Mouse (Mus musculus): ENCODE data around the gene Tmem198b. TPM values are rescaled to one million over a fixed set of nuclear protein-coding genes. Genes with fewer than 3 reads are reported as not detected.

Gene Tmem198b
- polyA plus RNA-seq, 1 experiment from 2014 or later = 14.8 TPM

- DNase-seq (ENCODE audit: low spot score) (no peak), ATAC-seq (ENCODE audit: low FRiP score) (no peak)
- Histone ChIP-seq H3K4me1 (replicated peaks; ENCODE audit: control insufficient read depth, insufficient read depth, low read length) (no peaks in the 10 kb centered on the region), H3K27me3 (ENCODE audit: control insufficient read depth, insufficient read depth, low read length) (no peaks in the 10 kb centered on the region), H3K36me3 (replicated peaks; ENCODE audit: control insufficient read depth, insufficient read depth) (no peaks in the 10 kb centered on the region), H3K9me3 (ENCODE audit: control insufficient read depth, low read length) (no peaks in the 10 kb centered on the region), H3K9ac (no peak within 1 kb of the TSS), H3K4me2 (replicated peaks) (no peak within 1 kb of the TSS), H3K27ac (no peak within 1 kb of the TSS), H3K4me3 (replicated peaks; ENCODE audit: low read length) (no peak within 1 kb of the TSS)
- WGBS = 67% methylated on average over 7 of the region's 7 CpGs
Measured at GRCm38 (mm10) chr10:128790398-128791124, 13.6 kb downstream of the Tmem198b start, which contains the start of gene Mmp19. Mmp19 (plus strand) TSS chr10:128790910.

- no peaks in the 10 kb centered on the region for H3K36me3 ChIP-seq (replicated peaks; ENCODE audit: control insufficient read depth, insufficient read depth)
- H3K4me3 ChIP-seq (replicated peaks; ENCODE audit: low read length) = no peak overlapping the region
- H3K4me2 ChIP-seq (replicated peaks) = no peak overlapping the region
- peaks cover 17% of the 10 kb centered on the region for H3K9me3 ChIP-seq (ENCODE audit: control insufficient read depth, low read length)
- ATAC-seq (ENCODE audit: low FRiP score) = no peak
- no peaks in the 10 kb centered on the region for H3K4me1 ChIP-seq (replicated peaks; ENCODE audit: control insufficient read depth, insufficient read depth, low read length)
- H3K27ac ChIP-seq = no peak overlapping the region
- H3K9ac ChIP-seq = no peak overlapping the region
- no peak for DNase-seq (ENCODE audit: low spot score)
- WGBS = 100% methylated on average over 1 of the region's 1 CpGs
- H3K27me3 ChIP-seq (ENCODE audit: control insufficient read depth, insufficient read depth, low read length) = no peaks in the 10 kb centered on the region
Measured at GRCm38 (mm10) chr10:128780200-128780599, 24.0 kb downstream of the Tmem198b start.

DNA sequence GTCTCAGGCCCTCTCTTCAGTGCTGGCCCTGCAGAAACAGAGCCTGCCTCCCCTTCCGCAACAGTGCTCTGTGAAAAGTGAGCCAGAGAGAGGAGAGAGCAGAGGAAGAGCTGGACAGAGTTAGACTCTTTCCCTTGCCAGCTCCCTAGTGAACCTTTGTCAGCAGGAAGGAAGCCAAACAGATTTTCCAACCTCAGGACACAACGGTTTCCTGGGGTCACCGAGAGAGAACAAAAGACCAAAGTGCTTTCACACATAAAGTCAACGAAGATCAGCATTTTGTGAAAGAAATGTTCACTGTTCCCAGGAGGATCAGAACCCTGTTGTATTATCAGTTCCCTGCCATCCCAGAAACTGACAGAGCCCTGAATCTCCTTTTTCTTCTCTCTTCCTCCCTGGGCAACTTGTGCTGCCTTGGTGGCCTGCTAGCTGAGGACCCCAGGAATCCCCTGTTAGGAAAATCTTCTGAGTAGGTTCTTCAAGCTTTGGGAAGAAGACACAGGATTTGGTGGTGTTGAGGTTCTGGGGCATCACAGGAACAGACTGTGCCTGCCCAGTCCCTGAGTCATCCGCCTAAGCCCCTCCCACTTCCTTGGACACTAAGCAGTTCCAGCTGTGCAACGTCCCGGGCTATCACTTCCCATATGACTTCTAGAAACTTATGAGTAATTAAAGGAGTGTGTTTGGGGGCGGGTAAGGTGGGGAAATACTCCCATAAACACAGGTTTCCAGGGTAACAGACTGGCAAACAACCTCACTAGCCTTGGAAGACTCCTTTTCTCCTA lies 25.0 kb downstream of the Tmem198b start:
- peak overlapping the region; percentile 38; the same call in 1 of the 2 replicates for H3K27ac ChIP-seq
- no peak for DNase-seq (ENCODE audit: low spot score)

DNA sequence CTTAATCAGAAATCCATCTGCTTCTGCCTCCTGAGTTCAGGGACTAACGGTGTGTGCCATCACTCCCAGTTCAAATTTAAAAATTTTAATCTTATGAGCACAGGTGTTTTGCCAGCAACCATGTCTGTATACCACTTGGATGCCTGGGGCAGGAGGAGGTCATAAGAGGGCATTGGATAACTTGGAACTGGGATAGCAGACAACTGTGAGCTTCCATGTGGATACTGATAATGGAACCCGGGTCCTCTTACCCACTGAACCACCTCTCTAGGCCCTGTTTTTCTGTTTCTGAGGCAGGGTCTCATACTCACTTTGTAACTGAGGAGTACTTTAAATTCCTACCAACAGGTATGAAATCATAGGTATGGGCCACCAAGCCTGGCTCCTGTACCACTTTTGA lies 25.7 kb downstream of the Tmem198b start:
- Histone ChIP-seq H3K4me3 (replicated peaks; ENCODE audit: low read length) (no peak overlapping the region), H3K27ac (no peak overlapping the region), H3K36me3 (replicated peaks; ENCODE audit: control insufficient read depth, insufficient read depth) (no peaks in the 10 kb centered on the region), H3K4me1 (replicated peaks; ENCODE audit: control insufficient read depth, insufficient read depth, low read length) (no peaks in the 10 kb centered on the region), H3K4me2 (replicated peaks) (no peak overlapping the region), H3K9me3 (ENCODE audit: control insufficient read depth, low read length) (peaks cover 3% of the 10 kb centered on the region; the same call in 1 of the 2 replicates), H3K27me3 (ENCODE audit: control insufficient read depth, insufficient read depth, low read length) (no peaks in the 10 kb centered on the region), H3K9ac (no peak overlapping the region)
- no peak for DNase-seq (ENCODE audit: low spot score)
- no peak for ATAC-seq (ENCODE audit: low FRiP score)
- WGBS = 90% methylated on average over 2 of the region's 2 CpGs

More for the DNA sequence above, 25.0 kb downstream of the Tmem198b start:
- Histone ChIP-seq H3K9ac (no peak overlapping the region), H3K4me1 (replicated peaks; ENCODE audit: control insufficient read depth, insufficient read depth, low read length) (no peaks in the 10 kb centered on the region), H3K4me3 (replicated peaks; ENCODE audit: low read length) (no peak overlapping the region), H3K36me3 (replicated peaks; ENCODE audit: control insufficient read depth, insufficient read depth) (no peaks in the 10 kb centered on the region), H3K9me3 (ENCODE audit: control insufficient read depth, low read length) (peaks cover 10% of the 10 kb centered on the region), H3K27me3 (ENCODE audit: control insufficient read depth, insufficient read depth, low read length) (no peaks in the 10 kb centered on the region), H3K4me2 (replicated peaks) (no peak overlapping the region)
- no peak for ATAC-seq (ENCODE audit: low FRiP score)
- 38% methylated on average over 8 of the region's 8 CpGs for WGBS

DNA sequence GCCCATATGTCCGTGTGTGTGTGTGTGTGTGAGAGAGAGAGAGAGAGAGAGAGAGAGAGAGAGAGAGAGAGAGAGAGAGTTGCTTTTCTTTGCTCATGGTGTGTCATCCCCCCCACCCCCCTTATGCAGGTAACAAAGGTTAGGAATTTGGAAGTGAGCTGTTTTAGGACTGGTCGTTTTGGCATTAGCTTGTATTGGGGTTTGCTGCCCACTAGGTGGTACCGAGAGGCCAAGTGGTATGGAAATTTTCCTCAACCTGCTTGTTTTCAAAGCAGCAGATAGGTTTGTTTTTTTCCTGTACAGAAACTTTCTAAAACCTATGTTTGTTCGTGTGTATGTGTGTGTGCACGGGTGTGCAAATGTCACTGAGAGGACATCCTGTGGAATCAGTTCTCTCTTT lies 30.5 kb downstream of the Tmem198b start:
- DNase-seq (ENCODE audit: low spot score) (no peak), ATAC-seq (ENCODE audit: low FRiP score) (no peak)
- Histone ChIP-seq H3K27me3 (ENCODE audit: control insufficient read depth, insufficient read depth, low read length) (no peaks in the 10 kb centered on the region), H3K9me3 (ENCODE audit: control insufficient read depth, low read length) (no peaks in the 10 kb centered on the region), H3K27ac (no peak overlapping the region), H3K4me1 (replicated peaks; ENCODE audit: control insufficient read depth, insufficient read depth, low read length) (no peaks in the 10 kb centered on the region), H3K9ac (no peak overlapping the region), H3K4me2 (replicated peaks) (no peak overlapping the region), H3K4me3 (replicated peaks; ENCODE audit: low read length) (no peak overlapping the region), H3K36me3 (replicated peaks; ENCODE audit: control insufficient read depth, insufficient read depth) (no peaks in the 10 kb centered on the region)
- WGBS = 36% methylated on average over 5 of the region's 5 CpGs

DNA sequence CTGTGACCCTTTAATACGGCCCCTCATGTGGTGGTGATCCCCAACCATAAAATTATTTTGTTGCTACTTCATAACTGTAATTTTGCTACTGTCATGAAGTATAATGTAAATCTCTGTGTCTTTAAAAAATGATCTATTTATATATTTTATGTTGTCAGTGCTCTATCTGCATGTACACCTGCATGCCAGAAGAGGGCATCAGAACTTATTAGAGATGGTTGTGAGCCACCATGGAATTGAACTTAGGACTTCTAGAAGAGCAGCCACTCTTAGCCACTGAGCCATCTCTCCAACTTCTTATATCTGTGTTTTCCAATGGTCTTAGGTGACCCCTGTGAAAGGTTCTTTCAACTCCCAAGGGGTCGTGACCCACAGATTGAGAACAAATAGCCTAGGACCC lies 31.3 kb downstream of the Tmem198b start:
- no peak overlapping the region for H3K4me2 ChIP-seq (replicated peaks)
- DNase-seq (ENCODE audit: low spot score) (no peak), ATAC-seq (ENCODE audit: low FRiP score) (no peak)
- no peak overlapping the region for H3K4me3 ChIP-seq (replicated peaks; ENCODE audit: low read length)
- no peak overlapping the region for H3K9ac ChIP-seq
- no peaks in the 10 kb centered on the region for H3K9me3 ChIP-seq (ENCODE audit: control insufficient read depth, low read length)
- no peaks in the 10 kb centered on the region for H3K27me3 ChIP-seq (ENCODE audit: control insufficient read depth, insufficient read depth, low read length)
- 88% methylated on average over 2 of the region's 2 CpGs for WGBS
- H3K4me1 ChIP-seq (replicated peaks; ENCODE audit: control insufficient read depth, insufficient read depth, low read length) = no peaks in the 10 kb centered on the region
- no peaks in the 10 kb centered on the region; the same call in 1 of the 2 replicates for H3K36me3 ChIP-seq (replicated peaks; ENCODE audit: control insufficient read depth, insufficient read depth)
- no peak overlapping the region for H3K27ac ChIP-seq

Other genes with a start within 250 kb of the Tmem198b start
- gene Pa2g4, start 238.4 kb downstream of the Tmem198b start, polyA plus RNA-seq (2014; fragmentation: Nextera tagmentation; extraction: Ambion mirVana) = 129 and 149 TPM in 2 replicates
- 1.5 and 1.8 TPM in 2 replicates for gene Erbb3, start 214.7 kb downstream of the Tmem198b start, polyA plus RNA-seq (2014; fragmentation: Nextera tagmentation; extraction: Ambion mirVana)
- 450 and 573 TPM in 2 replicates for gene Rps26, start 177.6 kb downstream of the Tmem198b start, polyA plus RNA-seq (2014; fragmentation: Nextera tagmentation; extraction: Ambion mirVana)
- 17.2 and 18.1 TPM in 2 replicates for gene Ikzf4, start 158.4 kb downstream of the Tmem198b start, polyA plus RNA-seq (2014; fragmentation: Nextera tagmentation; extraction: Ambion mirVana)
- gene Suox, start 130.3 kb downstream of the Tmem198b start, polyA plus RNA-seq (2014; fragmentation: Nextera tagmentation; extraction: Ambion mirVana) = 11.5 and 12.7 TPM in 2 replicates
- gene Rab5b, start 108.1 kb downstream of the Tmem198b start, polyA plus RNA-seq (2014; fragmentation: Nextera tagmentation; extraction: Ambion mirVana) = 95.6 and 109 TPM in 2 replicates
- gene Pmel, start 100.2 kb downstream of the Tmem198b start, polyA plus RNA-seq (2014; fragmentation: Nextera tagmentation; extraction: Ambion mirVana) = 0.79 and 0.85 TPM in 2 replicates
- gene Cdk2, start 99.3 kb downstream of the Tmem198b start, polyA plus RNA-seq (2014; fragmentation: Nextera tagmentation; extraction: Ambion mirVana) = 17.1 and 21.0 TPM in 2 replicates
- gene Dgka, start 59.5 kb downstream of the Tmem198b start, polyA plus RNA-seq (2014; fragmentation: Nextera tagmentation; extraction: Ambion mirVana) = 6.9 and 7.7 TPM in 2 replicates
- 38.6 and 42.0 TPM in 2 replicates for gene Pym1, start 56.5 kb downstream of the Tmem198b start, polyA plus RNA-seq (2014; fragmentation: Nextera tagmentation; extraction: Ambion mirVana)
- 0.65 and 0.80 TPM in 2 replicates for gene Mmp19, start 13.5 kb downstream of the Tmem198b start, polyA plus RNA-seq (2014; fragmentation: Nextera tagmentation; extraction: Ambion mirVana)
- 34.6 and 35.1 TPM in 2 replicates for gene Dnajc14, start 308 bp downstream of the Tmem198b start, polyA plus RNA-seq (2014; fragmentation: Nextera tagmentation; extraction: Ambion mirVana)
- 137 and 139 TPM in 2 replicates for gene Sarnp, start 13.0 kb upstream of the Tmem198b start, polyA plus RNA-seq (2014; fragmentation: Nextera tagmentation; extraction: Ambion mirVana)
- gene Ormdl2, start 17.3 kb upstream of the Tmem198b start, polyA plus RNA-seq (2014; fragmentation: Nextera tagmentation; extraction: Ambion mirVana) = 27.8 and 28.4 TPM in 2 replicates
- 5.9 and 6.7 TPM in 2 replicates for gene Gdf11, start 87.3 kb upstream of the Tmem198b start, polyA plus RNA-seq (2014; fragmentation: Nextera tagmentation; extraction: Ambion mirVana)
- gene Cd63, start 96.6 kb upstream of the Tmem198b start, polyA plus RNA-seq (2014; fragmentation: Nextera tagmentation; extraction: Ambion mirVana) = 215 and 239 TPM in 2 replicates
- gene Rdh5, start 118.5 kb upstream of the Tmem198b start, polyA plus RNA-seq (2014; fragmentation: Nextera tagmentation; extraction: Ambion mirVana) = 17.6 and 20.4 TPM in 2 replicates
- gene Bloc1s1, start 119.7 kb upstream of the Tmem198b start, polyA plus RNA-seq (2014; fragmentation: Nextera tagmentation; extraction: Ambion mirVana) = 228 and 269 TPM in 2 replicates
- gene Itga7, start 129.4 kb upstream of the Tmem198b start, polyA plus RNA-seq (2014; fragmentation: Nextera tagmentation; extraction: Ambion mirVana) = 6.2 and 7.2 TPM in 2 replicates
- not detected in 2 replicates for gene Mettl7b, start 156.6 kb upstream of the Tmem198b start, polyA plus RNA-seq (2014; fragmentation: Nextera tagmentation; extraction: Ambion mirVana)
- gene Olfr9, start 185.1 kb upstream of the Tmem198b start, polyA plus RNA-seq (2014; fragmentation: Nextera tagmentation; extraction: Ambion mirVana) = not detected in 2 replicates
- gene Olfr763, start 206.4 kb upstream of the Tmem198b start, polyA plus RNA-seq (2014; fragmentation: Nextera tagmentation; extraction: Ambion mirVana) = not detected in 2 replicates
- not detected in 2 replicates for gene Olfr764-ps1, start 235.5 kb upstream of the Tmem198b start, polyA plus RNA-seq (2014; fragmentation: Nextera tagmentation; extraction: Ambion mirVana)
- not detected in 2 replicates for gene Olfr765, start 245.6 kb upstream of the Tmem198b start, polyA plus RNA-seq (2014; fragmentation: Nextera tagmentation; extraction: Ambion mirVana)